Mouse (Mus musculus) 416B (cell line): ENCODE measurements around the gene Dhx37.
A peak's percentile ranks its signal among the peaks of the same experiment; 100 is the strongest.
"Not testable (repeated sequence)": the region's sequence is repeated elsewhere in the genome, so short reads cannot be mapped to it uniquely, and the experiment has no call there.

Experiments
- DNase-seq: peaks from one replicate; pipeline ENCODE4 v3.0.0; 2011; ENCODE audit warnings: low read depth

Gene Dhx37

GRCm38 (mm10) chr5:125389579-125390441 is 44.1 kb downstream of the Dhx37 start, which contains the start of gene Ubc:
Ubc (minus strand) TSS chr5:125390202.
- DNase-seq = peak; percentile 98

GRCm38 (mm10) chr5:125389131-125389578 is 44.8 kb downstream of the Dhx37 start, which contains the start of gene Gm10382:
Gm10382 (plus strand) TSS chr5:125389322.
- peak; percentile 95 for DNase-seq

- DNase-seq = no peak
Measured at GRCm38 (mm10) chr5:125388358-125389092, 45.4 kb downstream of the Dhx37 start.

GRCm38 (mm10) chr5:125387295-125387694 is 46.6 kb downstream of the Dhx37 start:
- not testable (repeated sequence) for DNase-seq

GRCm38 (mm10) chr5:125385215-125385940 is 48.5 kb downstream of the Dhx37 start:
- DNase-seq = no peak

- DNase-seq = peak; percentile 49
Measured at GRCm38 (mm10) chr5:125384512-125385214, 49.3 kb downstream of the Dhx37 start.

GRCm38 (mm10) chr5:125383637-125384420 is 50.1 kb downstream of the Dhx37 start:
- DNase-seq = peak; percentile 47

- DNase-seq = peak; percentile 90
Measured at GRCm38 (mm10) chr5:125382673-125383558, 51.0 kb downstream of the Dhx37 start.

- DNase-seq = peak; percentile 53
Measured at GRCm38 (mm10) chr5:125381954-125382672, 51.8 kb downstream of the Dhx37 start.

- DNase-seq = peak; percentile 80
Measured at GRCm38 (mm10) chr5:125378919-125379318, 55.0 kb downstream of the Dhx37 start.

- DNase-seq = no peak
Measured at GRCm38 (mm10) chr5:125377214-125377613, 56.7 kb downstream of the Dhx37 start.

- no peak for DNase-seq
Measured at GRCm38 (mm10) chr5:125375871-125376270, 58.0 kb downstream of the Dhx37 start.

- DNase-seq = no peak
Measured at GRCm38 (mm10) chr5:125372027-125372426, 61.9 kb downstream of the Dhx37 start.

- DNase-seq = no peak
Measured at GRCm38 (mm10) chr5:125370950-125371693, 62.8 kb downstream of the Dhx37 start.

- peak; percentile 96 for DNase-seq
Measured at GRCm38 (mm10) chr5:125368568-125368967, 65.4 kb downstream of the Dhx37 start.

GRCm38 (mm10) chr5:125368156-125368555 is 65.8 kb downstream of the Dhx37 start:
- DNase-seq = peak; percentile 88

GRCm38 (mm10) chr5:125364851-125365429 is 69.0 kb downstream of the Dhx37 start:
- DNase-seq = no peak

- peak; percentile 83 for DNase-seq
Measured at GRCm38 (mm10) chr5:125363894-125364293, 70.0 kb downstream of the Dhx37 start.
